Mouse (Mus musculus) cortical plate, adult 2 months (tissue): ENCODE measurements around the gene Pxt1.

ENCODE experiments used
- CTCF ChIP-seq: fragments of 200-500 bp; IDR thresholded peaks from 2 replicates; pipeline ENCODE4 v1.5.1; 2011; ENCODE audit warnings: mild to moderate bottlenecking, control low read depth, low read length; ENCODE audit not compliant: insufficient read depth; ENCODE audit errors: extremely low read depth
- POLR2A ChIP-seq: fragments of 200-500 bp; IDR thresholded peaks from 2 replicates; pipeline ENCODE4 v1.6.1; 2011; ENCODE audit warnings: mild to moderate bottlenecking, low read length, control low read depth; ENCODE audit not compliant: insufficient read depth; ENCODE audit errors: extremely low read depth

- TF ChIP-seq CTCF = no peak
- TF ChIP-seq POLR2A = no peak
Observed at GRCm38 (mm10) chr17:28905377-28905916, 38.2 kb downstream of the Pxt1 start.
